Mouse (Mus musculus) E14TG2a.4 (cell line): Measurements from ENCODE around the gene Rnls.

Experiments used
- CTCF ChIP-seq: conservative IDR thresholded peaks from 2 replicates; pipeline ENCODE4 v1.5.1; 2014; ENCODE audit warnings: low read length
- NANOG ChIP-seq: IDR thresholded peaks from 2 replicates; pipeline ENCODE4 v1.6.1; 2014; ENCODE audit warnings: borderline replicate concordance, low read length, mixed read lengths

DNA sequence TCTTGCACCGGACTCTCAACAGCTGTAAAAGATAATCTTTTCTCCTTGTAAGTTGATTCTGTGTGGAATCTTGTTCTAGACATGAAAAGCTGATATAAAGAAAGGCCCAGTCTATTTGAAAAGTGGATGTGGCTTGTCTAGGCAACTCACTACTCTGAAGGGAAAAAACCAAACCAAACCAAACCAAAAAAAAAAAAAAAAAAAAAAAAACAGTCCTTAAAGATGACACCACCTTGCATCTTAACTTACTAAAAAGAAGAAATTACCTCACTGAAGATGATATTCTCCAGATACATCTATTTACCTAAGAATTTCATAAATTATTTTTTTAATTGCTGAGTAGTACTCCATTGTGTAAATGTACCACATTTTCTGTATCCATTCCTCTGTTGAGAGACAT is 230.2 kb downstream of the Rnls start:
- TF ChIP-seq NANOG = no peak
- no peak for TF ChIP-seq CTCF
